Mouse (Mus musculus): ENCODE measurements around the gene Ggta1. TPM values are rescaled to one million over a fixed set of nuclear protein-coding genes. Genes with fewer than 3 reads are reported as not detected.
A peak's percentile ranks its signal among the peaks of the same experiment; 100 is the strongest.

The Ggta1 gene
- polyA plus RNA-seq, 1 experiment from 2014 or later, result 26.7 TPM

- no peak overlapping the region for H3K4me2 ChIP-seq
- H3K27me3 ChIP-seq (replicated peaks), result no peaks in the 10 kb centered on the region
- 59% methylated on average over 12 of the region's 12 CpGs for WGBS
- peaks cover 43% of the 10 kb centered on the region for H3K4me1 ChIP-seq
- no peaks in the 10 kb centered on the region for H3K36me3 ChIP-seq
- peak overlapping the region; percentile 84 for H3K27ac ChIP-seq
- H3K9ac ChIP-seq, result no peak overlapping the region
- no peaks in the 10 kb centered on the region for H3K9me3 ChIP-seq
- no peak for ATAC-seq (ENCODE audit: insufficient read depth, low FRiP score, low read depth)
- no peak overlapping the region for H3K4me3 ChIP-seq (replicated peaks)
Observed at GRCm38 (mm10) chr2:35503021-35503722, 40.1 kb upstream of the Ggta1 start.

GRCm38 (mm10) chr2:35502561-35502960 is 39.5 kb upstream of the Ggta1 start:
- ATAC-seq (ENCODE audit: insufficient read depth, low FRiP score, low read depth), result no peak

GRCm38 (mm10) chr2:35499474-35499873 is 36.4 kb upstream of the Ggta1 start:
- Histone ChIP-seq H3K4me2 (no peak overlapping the region), H3K36me3 (no peaks in the 10 kb centered on the region), H3K4me1 (peaks cover 22% of the 10 kb centered on the region), H3K4me3 (replicated peaks) (no peak overlapping the region), H3K27me3 (replicated peaks) (no peaks in the 10 kb centered on the region), H3K9me3 (no peaks in the 10 kb centered on the region), H3K9ac (no peak overlapping the region), H3K27ac (no peak overlapping the region)
- ATAC-seq (ENCODE audit: insufficient read depth, low FRiP score, low read depth), result 0 out of 2 replicates have a peak, but pooled peaks have one; percentile 6
- 68% methylated on average over 7 of the region's 7 CpGs for WGBS

More at GRCm38 (mm10) chr2:35502561-35502960, 39.5 kb upstream of the Ggta1 start:
- 58% methylated on average over 3 of the region's 3 CpGs for WGBS
- Histone ChIP-seq H3K9ac (no peak overlapping the region), H3K36me3 (no peaks in the 10 kb centered on the region), H3K4me2 (no peak overlapping the region), H3K27me3 (replicated peaks) (no peaks in the 10 kb centered on the region), H3K9me3 (no peaks in the 10 kb centered on the region), H3K4me3 (replicated peaks) (no peak overlapping the region), H3K4me1 (peaks cover 40% of the 10 kb centered on the region), H3K27ac (peak overlapping the region; percentile 84; the same call in 1 of the 2 replicates)

GRCm38 (mm10) chr2:35498961-35499360 is 35.9 kb upstream of the Ggta1 start:
- 84% methylated on average over 3 of the region's 3 CpGs for WGBS
- Histone ChIP-seq H3K9me3 (no peaks in the 10 kb centered on the region), H3K4me1 (peaks cover 17% of the 10 kb centered on the region), H3K4me3 (replicated peaks) (no peak overlapping the region), H3K4me2 (no peak overlapping the region), H3K9ac (no peak overlapping the region), H3K27me3 (replicated peaks) (no peaks in the 10 kb centered on the region), H3K36me3 (no peaks in the 10 kb centered on the region), H3K27ac (no peak overlapping the region)
- ATAC-seq (ENCODE audit: insufficient read depth, low FRiP score, low read depth), result no peak

- no peak for ATAC-seq (ENCODE audit: insufficient read depth, low FRiP score, low read depth)
- Histone ChIP-seq H3K4me2 (no peak overlapping the region), H3K27me3 (replicated peaks) (no peaks in the 10 kb centered on the region), H3K4me1 (peaks cover 5% of the 10 kb centered on the region; the same call in 1 of the 2 replicates), H3K4me3 (replicated peaks) (no peak overlapping the region), H3K9me3 (no peaks in the 10 kb centered on the region), H3K27ac (no peak overlapping the region), H3K36me3 (no peaks in the 10 kb centered on the region), H3K9ac (no peak overlapping the region)
- WGBS, result 87% methylated on average over 2 of the region's 2 CpGs
Observed at GRCm38 (mm10) chr2:35497662-35498196, 34.7 kb upstream of the Ggta1 start.

- no peak for ATAC-seq (ENCODE audit: insufficient read depth, low FRiP score, low read depth)
- Histone ChIP-seq H3K4me1 (no peaks in the 10 kb centered on the region), H3K4me2 (no peak overlapping the region), H3K36me3 (no peaks in the 10 kb centered on the region), H3K4me3 (replicated peaks) (no peak overlapping the region), H3K27ac (peak overlapping the region; percentile 54; the same call in 1 of the 2 replicates), H3K9ac (no peak overlapping the region), H3K9me3 (no peaks in the 10 kb centered on the region), H3K27me3 (replicated peaks) (no peaks in the 10 kb centered on the region)
- 46% methylated on average over 5 of the region's 5 CpGs for WGBS
Observed at GRCm38 (mm10) chr2:35496279-35497013, 33.4 kb upstream of the Ggta1 start.

DNA sequence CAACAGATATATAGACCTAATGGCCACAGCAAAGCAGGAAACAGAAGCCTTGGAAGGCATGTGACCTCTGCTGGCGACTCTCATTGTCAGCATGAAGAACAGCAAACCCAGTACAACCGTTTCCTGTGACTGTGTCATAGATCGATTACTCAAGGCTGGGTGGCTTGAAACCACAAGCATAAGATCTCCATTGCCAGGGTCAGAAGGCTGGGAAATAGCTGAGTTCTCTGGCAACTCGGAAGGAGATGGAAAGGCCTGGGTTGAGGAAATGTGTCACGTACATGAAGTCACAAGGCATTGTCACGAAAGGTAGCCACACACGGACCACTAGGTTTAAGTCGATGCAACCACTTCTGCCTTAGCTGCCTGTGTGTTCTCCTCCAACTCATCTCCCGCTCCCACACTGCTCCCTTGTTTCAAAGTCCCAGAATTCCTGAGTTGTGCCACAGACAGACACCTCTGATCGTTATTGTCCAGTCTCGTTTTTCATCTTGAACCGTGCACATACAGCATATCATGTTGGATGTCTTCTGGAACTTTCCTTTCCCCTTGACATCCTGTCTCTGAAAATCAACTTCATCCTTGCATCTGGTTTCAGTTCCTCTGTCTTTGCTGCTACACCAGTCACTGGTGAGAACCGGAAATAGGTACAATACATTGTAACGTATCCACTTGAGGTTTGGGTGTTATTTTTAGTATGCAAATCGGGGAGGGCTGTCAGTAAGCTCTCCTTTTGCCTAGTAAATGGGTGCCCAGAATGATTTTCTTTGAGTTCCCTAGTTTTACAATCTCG is 32.7 kb upstream of the Ggta1 start:
- peak overlapping the region; percentile 54; the same call in 1 of the 2 replicates for H3K27ac ChIP-seq
- no peak overlapping the region for H3K4me3 ChIP-seq (replicated peaks)
- no peak for ATAC-seq (ENCODE audit: insufficient read depth, low FRiP score, low read depth)
- H3K36me3 ChIP-seq, result no peaks in the 10 kb centered on the region
- H3K4me2 ChIP-seq, result no peak overlapping the region
- H3K27me3 ChIP-seq (replicated peaks), result no peaks in the 10 kb centered on the region
- no peak overlapping the region for H3K9ac ChIP-seq
- whole genome bisulfite sequencing, result 70% methylated on average over 16 of the region's 16 CpGs
- H3K9me3 ChIP-seq, result no peaks in the 10 kb centered on the region
- H3K4me1 ChIP-seq, result peaks cover 2% of the 10 kb centered on the region; the same call in 1 of the 2 replicates

DNA sequence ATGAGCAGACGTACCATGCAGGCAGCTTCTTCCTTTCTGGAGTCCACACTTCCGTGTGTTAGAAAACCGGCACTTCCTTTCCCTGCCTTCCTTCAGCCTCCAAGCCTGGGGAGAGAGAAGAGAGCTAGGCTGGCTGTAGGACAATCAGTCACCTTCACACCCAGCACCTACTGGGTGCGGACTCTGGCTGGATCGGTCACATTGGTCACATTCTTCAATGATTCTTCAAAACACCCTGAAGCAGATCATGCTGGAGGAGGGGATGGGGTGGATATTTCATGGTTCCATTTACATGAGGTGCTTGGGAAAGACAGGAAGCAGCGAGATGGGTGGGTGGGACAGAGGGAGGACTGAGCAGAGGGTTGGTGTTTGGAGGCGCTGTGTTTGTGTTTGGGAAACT is 30.5 kb upstream of the Ggta1 start:
- Histone ChIP-seq H3K9ac (no peak overlapping the region), H3K27ac (no peak overlapping the region), H3K4me1 (peaks cover 8% of the 10 kb centered on the region), H3K36me3 (no peaks in the 10 kb centered on the region), H3K27me3 (replicated peaks) (no peaks in the 10 kb centered on the region), H3K4me2 (no peak overlapping the region), H3K9me3 (no peaks in the 10 kb centered on the region), H3K4me3 (replicated peaks) (no peak overlapping the region)
- no peak for ATAC-seq (ENCODE audit: insufficient read depth, low FRiP score, low read depth)
- WGBS, result 84% methylated on average over 7 of the region's 7 CpGs

- 88% methylated on average over 24 of the region's 24 CpGs for WGBS
- H3K9ac ChIP-seq, result no peak overlapping the region
- no peaks in the 10 kb centered on the region for H3K27me3 ChIP-seq (replicated peaks)
- 0 out of 2 replicates have a peak overlapping the region, but pooled peaks have one; percentile 44 for H3K4me2 ChIP-seq
- H3K4me1 ChIP-seq, result peaks cover 8% of the 10 kb centered on the region
- no peak overlapping the region for H3K4me3 ChIP-seq (replicated peaks)
- no peak for ATAC-seq (ENCODE audit: insufficient read depth, low FRiP score, low read depth)
- H3K36me3 ChIP-seq, result no peaks in the 10 kb centered on the region
- H3K9me3 ChIP-seq, result no peaks in the 10 kb centered on the region
- H3K27ac ChIP-seq, result no peak overlapping the region; the same call in 1 of the 2 replicates
Observed at GRCm38 (mm10) chr2:35491151-35491550, 28.1 kb upstream of the Ggta1 start.

GRCm38 (mm10) chr2:35490458-35491111 is 27.6 kb upstream of the Ggta1 start:
- Histone ChIP-seq H3K4me3 (replicated peaks) (no peak overlapping the region), H3K27ac (peak overlapping the region; percentile 68), H3K9me3 (no peaks in the 10 kb centered on the region), H3K4me1 (peaks cover 8% of the 10 kb centered on the region), H3K27me3 (replicated peaks) (no peaks in the 10 kb centered on the region), H3K4me2 (peak overlapping the region; percentile 44), H3K9ac (no peak overlapping the region), H3K36me3 (no peaks in the 10 kb centered on the region)
- peak; percentile 71 for ATAC-seq (ENCODE audit: insufficient read depth, low FRiP score, low read depth)
- 29% methylated on average over 17 of the region's 17 CpGs for WGBS

DNA sequence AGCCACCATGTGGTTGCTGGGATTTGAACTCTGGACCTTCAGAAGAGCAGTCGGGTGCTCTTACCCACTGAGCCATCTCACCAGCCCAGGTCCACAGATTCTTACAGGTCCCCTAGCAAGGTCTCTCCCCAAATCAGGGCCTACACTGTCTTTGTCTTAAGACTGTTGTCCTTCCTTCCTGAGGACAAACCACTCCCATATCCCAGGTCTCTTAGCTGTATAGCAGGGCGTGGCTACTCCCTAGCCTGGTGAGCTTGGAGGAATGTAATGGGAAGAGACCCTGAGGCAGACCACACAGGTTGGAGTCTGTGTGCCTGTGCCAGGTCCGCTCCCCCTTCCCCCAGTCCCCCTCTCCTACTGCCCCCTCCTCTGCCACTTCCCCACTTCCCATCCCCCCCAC is 24.7 kb upstream of the Ggta1 start:
- Histone ChIP-seq H3K9me3 (no peaks in the 10 kb centered on the region), H3K4me1 (peaks cover 8% of the 10 kb centered on the region), H3K27ac (no peak overlapping the region), H3K27me3 (replicated peaks) (no peaks in the 10 kb centered on the region), H3K36me3 (no peaks in the 10 kb centered on the region), H3K4me2 (no peak overlapping the region), H3K4me3 (replicated peaks) (no peak overlapping the region), H3K9ac (no peak overlapping the region)
- 63% methylated on average over 3 of the region's 3 CpGs for WGBS
- no peak for ATAC-seq (ENCODE audit: insufficient read depth, low FRiP score, low read depth)
